Mouse (Mus musculus) MEL (cell line): ENCODE measurements around the gene Scn1b. TPM values are rescaled to one million over a fixed set of nuclear protein-coding genes. Genes with fewer than 3 reads are reported as not detected.

Experiments used
- DNase-seq: peaks from one replicate; pipeline ENCODE4 v3.0.0; 2011; ENCODE audit warnings: low read depth, low spot score
- H3K27ac ChIP-seq: 2 replicates; pipeline ENCODE4 v1.5.1; 2012; ENCODE audit warnings: low read depth, mild to moderate bottlenecking, control low read depth, low read length, moderate library complexity; ENCODE audit not compliant: control insufficient read depth
- H3K27me3 ChIP-seq, 2 experiments: fragments of 150-350 bp in 1 of 2; sonication (generic) in 1 of 2; 2 replicates each; pipeline ENCODE4 v1.6.1; 2012; ENCODE audit warnings: low read length in 2 of 2, mild to moderate bottlenecking in 2 of 2, improper control_type of control experiment in 1 of 2, moderate library complexity in 1 of 2; ENCODE audit not compliant: insufficient read depth in 2 of 2, control insufficient read depth in 1 of 2
- H3K36me3 ChIP-seq, 2 experiments: 2 replicates each; pipeline ENCODE4 v1.6.1; 2012 to 2014; ENCODE audit warnings: low read length in 2 of 2, improper control_type of control experiment in 1 of 2, inconsistent platforms in 1 of 2, mild to moderate bottlenecking in 1 of 2; ENCODE audit not compliant: insufficient read depth in 2 of 2, control insufficient read depth in 1 of 2
- H3K4me1 ChIP-seq, 2 experiments: fragments of 150-350 bp in 1 of 2; sonication (generic) in 1 of 2; 2 replicates each; pipeline ENCODE4 v1.6.1; 2012; ENCODE audit warnings: low read length in 2 of 2, improper control_type of control experiment in 1 of 2, mild to moderate bottlenecking in 1 of 2; ENCODE audit not compliant: insufficient read depth in 2 of 2, control insufficient read depth in 1 of 2
- H3K4me3 ChIP-seq, 2 experiments: fragments of 150-350 bp in 1 of 2; sonication (generic) in 1 of 2; 2 replicates each; pipeline ENCODE4 v1.5.1; 2012; ENCODE audit warnings: low read depth in 2 of 2, low read length in 2 of 2, mild to moderate bottlenecking in 2 of 2, moderate library complexity in 2 of 2, control low read depth in 1 of 2, improper control_type of control experiment in 1 of 2; ENCODE audit not compliant: control insufficient read depth in 1 of 2, insufficient read depth in 1 of 2
- H3K79me2 ChIP-seq: 2 replicates; pipeline ENCODE4 v1.6.1; 2012; ENCODE audit warnings: mild to moderate bottlenecking, low read length, moderate library complexity; ENCODE audit not compliant: control insufficient read depth, poor library complexity, insufficient read depth
- H3K9ac ChIP-seq: 2 replicates; pipeline ENCODE4 v1.6.1; 2012; ENCODE audit warnings: low read depth, mild to moderate bottlenecking, control low read depth, low read length, moderate library complexity; ENCODE audit not compliant: control insufficient read depth, poor library complexity, severe bottlenecking
- H3K9me3 ChIP-seq: fragments of 150-350 bp; sonication (generic); replicated peaks from 2 replicates; pipeline ENCODE4 v1.6.1; 2012; ENCODE audit warnings: mild to moderate bottlenecking, low read length, improper control_type of control experiment, moderate library complexity; ENCODE audit not compliant: insufficient read depth
- CHD1 ChIP-seq: IDR thresholded peaks from 2 replicates; pipeline ENCODE4 v1.6.1; 2012; ENCODE audit warnings: low read depth, mild to moderate bottlenecking, inconsistent platforms, low read length, improper control_type of control experiment
- CTCF ChIP-seq, 3 experiments: IDR thresholded peaks in 2 of 3; conservative IDR thresholded peaks in 1 of 3; 2 replicates each; pipeline ENCODE4 v1.5.1; 2011 to 2012; ENCODE audit warnings: low read length in 3 of 3, low read depth in 2 of 3, mild to moderate bottlenecking in 2 of 3, improper control_type of control experiment in 1 of 3, inconsistent platforms in 1 of 3, mixed read lengths in 1 of 3, moderate library complexity in 1 of 3; ENCODE audit not compliant: control insufficient read depth in 1 of 3, insufficient read depth in 1 of 3, poor library complexity in 1 of 3, severe bottlenecking in 1 of 3
- E2F4 ChIP-seq: IDR thresholded peaks from 2 replicates; pipeline ENCODE4 v1.6.1; 2011; ENCODE audit warnings: low read depth, low read length, improper control_type of control experiment, borderline replicate concordance
- ELF1 ChIP-seq: IDR thresholded peaks from 2 replicates; pipeline ENCODE4 v1.6.1; 2014; ENCODE audit warnings: low read depth, mild to moderate bottlenecking, inconsistent platforms, low read length, improper control_type of control experiment, moderate library complexity
- EP300 ChIP-seq, 2 experiments: IDR thresholded peaks; 2 replicates each; pipeline ENCODE4 v1.6.1; 2011; ENCODE audit warnings: improper control_type of control experiment in 2 of 2, low read length in 2 of 2, low read depth in 1 of 2, mild to moderate bottlenecking in 1 of 2
- GABPA ChIP-seq: IDR thresholded peaks from 2 replicates; pipeline ENCODE4 v1.6.1; 2012; ENCODE audit warnings: low read depth, mild to moderate bottlenecking, inconsistent platforms, low read length, improper control_type of control experiment, moderate library complexity
- GATA1 ChIP-seq: IDR thresholded peaks from 2 replicates; pipeline ENCODE4 v1.6.1; 2011; ENCODE audit warnings: low read depth, low read length, improper control_type of control experiment
- HCFC1 ChIP-seq: IDR thresholded peaks from 2 replicates; pipeline ENCODE4 v1.6.1; 2012; ENCODE audit warnings: low read depth, mild to moderate bottlenecking, inconsistent platforms, low read length, improper control_type of control experiment, moderate library complexity
- MAFK ChIP-seq: IDR thresholded peaks from 2 replicates; pipeline ENCODE4 v1.6.1; 2011; ENCODE audit warnings: low read depth, mild to moderate bottlenecking, low read length, improper control_type of control experiment, borderline replicate concordance
- MEF2A ChIP-seq: IDR thresholded peaks from 2 replicates; pipeline ENCODE4 v1.6.1; 2014; ENCODE audit warnings: low read depth, mild to moderate bottlenecking, inconsistent platforms, low read length, improper control_type of control experiment; ENCODE audit not compliant: poor library complexity, insufficient replicate concordance, severe bottlenecking; ENCODE audit errors: extremely low read depth
- NRF1 ChIP-seq: IDR thresholded peaks from 2 replicates; pipeline ENCODE4 v1.6.1; 2014; ENCODE audit warnings: low read depth, mild to moderate bottlenecking, inconsistent platforms, low read length, improper control_type of control experiment, moderate library complexity; ENCODE audit not compliant: poor library complexity, insufficient read depth, severe bottlenecking
- POLR2A ChIP-seq, 2 experiments: IDR thresholded peaks; 2 replicates each; pipeline ENCODE4 v1.6.1; 2011 to 2012; ENCODE audit warnings: low read length in 2 of 2, mild to moderate bottlenecking in 2 of 2, control low read depth in 1 of 2, improper control_type of control experiment in 1 of 2, low read depth in 1 of 2, moderate library complexity in 1 of 2; ENCODE audit not compliant: control insufficient read depth in 1 of 2, insufficient read depth in 1 of 2, poor library complexity in 1 of 2
- POLR2AphosphoS2 ChIP-seq: IDR thresholded peaks from 2 replicates; pipeline ENCODE4 v1.6.1; 2011; ENCODE audit warnings: low read length, improper control_type of control experiment
- POLR2AphosphoS5 ChIP-seq: IDR thresholded peaks from 2 replicates; pipeline ENCODE4 v1.6.1; 2012; ENCODE audit warnings: low read depth, borderline replicate concordance, mild to moderate bottlenecking, inconsistent platforms, low read length, moderate library complexity, mixed read lengths
- RAD21 ChIP-seq: IDR thresholded peaks from 2 replicates; pipeline ENCODE4 v1.6.1; 2011; ENCODE audit warnings: mild to moderate bottlenecking, low read depth, low read length, improper control_type of control experiment
- TAL1 ChIP-seq: IDR thresholded peaks from 2 replicates; pipeline ENCODE4 v1.6.1; 2012; ENCODE audit warnings: mild to moderate bottlenecking, inconsistent platforms, low read length, moderate library complexity, mixed read lengths
- TBP ChIP-seq: IDR thresholded peaks from 2 replicates; pipeline ENCODE4 v1.8.0; 2011; ENCODE audit warnings: low read depth, low read length, improper control_type of control experiment
- UBTF ChIP-seq: IDR thresholded peaks from 2 replicates; pipeline ENCODE4 v1.6.1; 2012; ENCODE audit warnings: low read depth, mild to moderate bottlenecking, inconsistent platforms, low read length, improper control_type of control experiment, moderate library complexity, borderline replicate concordance; ENCODE audit not compliant: insufficient read depth
- ZKSCAN1 ChIP-seq: IDR thresholded peaks from 2 replicates; pipeline ENCODE4 v1.6.1; 2012; ENCODE audit warnings: low read depth, mild to moderate bottlenecking, inconsistent platforms, low read length, improper control_type of control experiment, moderate library complexity
- ZMIZ1 ChIP-seq: IDR thresholded peaks from 2 replicates; pipeline ENCODE4 v1.6.1; 2012; ENCODE audit warnings: low read depth, mild to moderate bottlenecking, inconsistent platforms, low read length, improper control_type of control experiment, moderate library complexity
- ZNF384 ChIP-seq: IDR thresholded peaks from 2 replicates; pipeline ENCODE4 v1.6.1; 2012; ENCODE audit warnings: low read depth, mild to moderate bottlenecking, inconsistent platforms, low read length, improper control_type of control experiment
- polyA plus RNA-seq, 2 experiments: library from polyadenylated mRNA; stranded (reverse) in 1 of 2; unstranded in 1 of 2; fragments of >175 nt in 1 of 2; fragments of >200 nt in 1 of 2; gene quantifications; 2 replicates each; pipeline versions ENCODE4 v1.2.1 to v1.2.4; 2012; ENCODE audit warnings: low replicate concordance in 2 of 2, low read depth in 1 of 2; ENCODE audit not compliant: insufficient read length in 2 of 2, insufficient read depth in 1 of 2, missing spikeins in 1 of 2
- total RNA-seq: library from RNA; depleted of rRNA; stranded (reverse); fragments of 300-350 nt; gene quantifications from 2 replicates; pipeline ENCODE4 v1.2.3, GENCODE M21; 2012

The Scn1b gene
- total and polyA plus RNA-seq, 3 experiments: not detected

DNA sequence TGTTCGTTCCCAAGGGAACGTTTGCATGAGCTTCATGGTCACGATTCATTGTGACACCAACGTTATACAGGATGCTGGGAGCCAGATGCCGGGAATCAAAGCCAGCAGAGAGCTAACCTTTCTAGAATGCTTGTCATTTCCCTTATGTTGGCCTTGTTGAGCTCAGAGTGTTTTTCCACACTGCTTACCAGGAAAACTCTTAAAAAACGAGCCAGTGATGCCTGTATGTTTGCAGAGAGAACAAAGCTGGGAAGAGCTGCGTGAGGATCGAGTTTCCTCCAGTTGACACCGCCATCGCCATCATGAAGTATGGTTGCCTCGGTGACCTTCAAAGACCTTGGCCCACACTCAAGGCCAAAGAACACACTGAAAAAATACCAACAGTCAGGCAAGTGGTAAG is 35.5 kb upstream of the Scn1b start:
- Histone ChIP-seq H3K4me1 (peaks cover 0 to 17% of the 10 kb centered on the region in 2 experiments; a peak in 1 of 4 replicates), H3K4me3 (no peak overlapping the region), H3K27ac (no peak overlapping the region), H3K36me3 (peaks cover 0 to 13% of the 10 kb centered on the region in 2 experiments; a peak in 2 of 4 replicates), H3K9ac (no peak overlapping the region), H3K9me3 (no peaks in the 10 kb centered on the region), H3K27me3 (no peaks in the 10 kb centered on the region), H3K79me2 (no peaks in the 10 kb centered on the region)
- TF ChIP-seq HCFC1 (no peak), TAL1 (no peak), ELF1 (no peak), RAD21 (no peak), CTCF (IDR thresholded peaks at IDR 0.05 in 2 of 3, conservative IDR thresholded peaks at IDR 0.05 in 1 of 3; ENCODE audit: control insufficient read depth in 1 of 3, insufficient read depth in 1 of 3, low read depth in 2 of 3, low read length in 3 of 3, poor library complexity in 1 of 3, severe bottlenecking in 1 of 3) (no peak), POLR2AphosphoS2 (no peak), POLR2AphosphoS5 (no peak), MEF2A (no peak), GABPA (no peak), POLR2A (IDR thresholded peaks at IDR 0.05; ENCODE audit: control insufficient read depth in 1 of 2, insufficient read depth in 1 of 2, low read depth in 1 of 2, low read length in 2 of 2, poor library complexity in 1 of 2) (no peak), E2F4 (no peak), TBP (no peak), UBTF (no peak), MAFK (no peak), ZNF384 (no peak), ZKSCAN1 (no peak)
- no peak for DNase-seq

DNA sequence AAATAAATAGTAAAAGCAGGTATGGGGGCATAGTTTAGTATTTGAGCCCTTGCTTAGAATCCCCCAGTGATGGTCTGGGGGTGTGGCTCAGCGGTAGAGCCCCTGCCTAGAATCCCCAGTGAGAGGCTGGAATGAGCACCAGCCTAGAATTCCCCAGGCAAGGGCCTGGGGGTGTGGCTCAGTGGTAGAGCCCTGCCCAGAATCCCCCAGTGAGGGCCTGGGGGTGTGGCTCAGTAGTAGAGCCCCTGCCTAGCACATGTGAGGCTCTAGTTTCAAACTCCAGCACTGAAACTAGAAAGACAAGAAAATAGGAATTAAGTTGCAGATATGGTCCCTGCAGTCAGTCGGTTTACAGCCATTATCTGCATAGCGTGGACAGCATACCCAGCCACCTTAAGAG is 35.0 kb upstream of the Scn1b start:
- peaks cover 0 to 17% of the 10 kb centered on the region in 2 experiments; a peak in 2 of 4 replicates for H3K4me1 ChIP-seq
- no peak for TF ChIP-seq ZNF384
- no peak for TF ChIP-seq MEF2A
- no peak for TF ChIP-seq HCFC1
- TF ChIP-seq ELF1: no peak
- no peak for TF ChIP-seq NRF1
- TF ChIP-seq GATA1: no peak
- TF ChIP-seq EP300 (IDR thresholded peaks at IDR 0.05; ENCODE audit: low read depth in 1 of 2, low read length in 2 of 2): no peak
- TF ChIP-seq ZKSCAN1: no peak
- no peak for TF ChIP-seq ZMIZ1
- TF ChIP-seq CHD1: no peak
- DNase-seq: no peak

More for the DNA sequence above, 35.0 kb upstream of the Scn1b start:
- Histone ChIP-seq H3K27me3 (no peaks in the 10 kb centered on the region), H3K4me3 (no peak overlapping the region), H3K9ac (no peak overlapping the region), H3K27ac (no peak overlapping the region), H3K9me3 (no peaks in the 10 kb centered on the region), H3K79me2 (no peaks in the 10 kb centered on the region), H3K36me3 (peaks cover 0 to 13% of the 10 kb centered on the region in 2 experiments; a peak in 2 of 4 replicates)
